ENCODE assay signal across 8 mouse cellular contexts in genomic region chr2:181497548-181497875, GRCm38 (mm10). TPM values are rescaled to one million over a fixed set of nuclear protein-coding genes. Genes with fewer than 3 reads are reported as not detected.
DNase-seq lines count a peak whose midpoint lies in the region; ATAC-seq and TF ChIP-seq lines count a peak whose summit lies in the region.

No protein-coding gene starts in this region.

- ATAC-seq in embryonic facial prominence, embryonic 13.5 days (ENCODE audit: insufficient number of reproducible peaks, insufficient read depth, low FRiP score, low TSS enrichment, low read depth): peak; percentile 45; the same call in 1 of the 2 replicates
- ATAC-seq in liver, postnatal 0 days: peak; percentile 76
- ATAC-seq in neural tube, embryonic 14.5 days (ENCODE audit: low read depth): peak; percentile 58

- H3K4me1 ChIP-seq in embryonic facial prominence, embryonic 13.5 days: peaks cover 12% of the 10 kb centered on the region
- no peaks in the 10 kb centered on the region for H3K4me1 ChIP-seq in kidney, adult 2 months (ENCODE audit: control insufficient read depth, insufficient read depth, low read length)
- H3K4me1 ChIP-seq in liver, postnatal 0 days (ENCODE audit: insufficient read depth): peaks cover 14% of the 10 kb centered on the region
- peaks cover 12% of the 10 kb centered on the region for H3K4me1 ChIP-seq in neural tube, embryonic 14.5 days (ENCODE audit: control insufficient read depth, insufficient read depth, low read length)

- peak; percentile 81 for DNase-seq in 416B (ENCODE audit: low read depth)
- DNase-seq in NIH3T3 (ENCODE audit: low read depth): peak; percentile 89
- peak; percentile 66 for DNase-seq in heart, adult 8-10 months (ENCODE audit: low spot score)
- peak; percentile 81 for DNase-seq in kidney, adult 2 months
- peak; percentile 84 for DNase-seq in liver, postnatal 0 days
- DNase-seq in thymus, postnatal 0 days (ENCODE audit: low spot score): peak; percentile 48

- TF ChIP-seq CTCF in kidney, adult 2 months (conservative IDR thresholded peaks at IDR 0.05; ENCODE audit: insufficient read depth, insufficient read length, low read depth, low read length): no peak
- TF ChIP-seq CTCF in liver, postnatal 0 days (IDR thresholded peaks at IDR 0.05; ENCODE audit: low read depth): no peak

- no peaks in the 10 kb centered on the region for H3K27me3 ChIP-seq in embryonic facial prominence, embryonic 13.5 days
- no peaks in the 10 kb centered on the region for H3K27me3 ChIP-seq in kidney, adult 2 months (replicated peaks; ENCODE audit: control insufficient read depth, insufficient read depth, low read length)
- no peaks in the 10 kb centered on the region for H3K27me3 ChIP-seq in liver, postnatal 0 days (ENCODE audit: insufficient read depth, low read length)
- no peaks in the 10 kb centered on the region for H3K27me3 ChIP-seq in neural tube, embryonic 14.5 days (ENCODE audit: control insufficient read depth, insufficient read depth, low read length)

- peak overlapping the region; percentile 92 for H3K4me2 ChIP-seq in embryonic facial prominence, embryonic 13.5 days
- peak overlapping the region; percentile 96 for H3K4me2 ChIP-seq in liver, postnatal 0 days (ENCODE audit: low read depth, low read length)
- peak overlapping the region; percentile 99 for H3K4me2 ChIP-seq in neural tube, embryonic 14.5 days (ENCODE audit: low read depth, low read length)

- peak overlapping the region; percentile 93 for H3K27ac ChIP-seq in embryonic facial prominence, embryonic 13.5 days
- H3K27ac ChIP-seq in kidney, adult 2 months (ENCODE audit: insufficient read depth, low read depth, low read length): peak overlapping the region; percentile 91
- H3K27ac ChIP-seq in liver, postnatal 0 days (ENCODE audit: low read depth): peak overlapping the region; percentile 100
- peak overlapping the region; percentile 86 for H3K27ac ChIP-seq in neural tube, embryonic 14.5 days (ENCODE audit: low read depth, low read length)

- H3K9me3 ChIP-seq in embryonic facial prominence, embryonic 13.5 days: no peaks in the 10 kb centered on the region
- no peaks in the 10 kb centered on the region for H3K9me3 ChIP-seq in liver, postnatal 0 days (ENCODE audit: low read length)
- no peaks in the 10 kb centered on the region for H3K9me3 ChIP-seq in neural tube, embryonic 14.5 days (ENCODE audit: control insufficient read depth, low read length)

- peak overlapping the region; percentile 97 for H3K9ac ChIP-seq in embryonic facial prominence, embryonic 13.5 days
- peak overlapping the region; percentile 97 for H3K9ac ChIP-seq in liver, postnatal 0 days (replicated peaks)
- peak overlapping the region; percentile 89 for H3K9ac ChIP-seq in neural tube, embryonic 14.5 days (replicated peaks; ENCODE audit: low read depth, low read length)

- 1% methylated on average over 12 of the region's 12 CpGs for WGBS in embryonic facial prominence, embryonic 13.5 days
- WGBS in kidney, adult 2 months: 0% methylated on average over 12 of the region's 12 CpGs
- 0% methylated on average over 12 of the region's 12 CpGs for WGBS in liver, postnatal 0 days (ENCODE audit: insufficient replicate concordance)
- WGBS in neural tube, embryonic 14.5 days: under 1% methylated on average over 12 of the region's 12 CpGs

- TF ChIP-seq EP300 in liver, postnatal 0 days (IDR thresholded peaks at IDR 0.05; ENCODE audit: low read depth): no peak

- TF ChIP-seq POLR2A in kidney, adult 2 months (IDR thresholded peaks at IDR 0.05; ENCODE audit: low read depth, low read length): no peak

- peaks cover 35% of the 10 kb centered on the region for H3K36me3 ChIP-seq in embryonic facial prominence, embryonic 13.5 days
- H3K36me3 ChIP-seq in kidney, adult 2 months (ENCODE audit: control insufficient read depth, insufficient read depth, low read length): peaks cover 4% of the 10 kb centered on the region; the same call in 1 of the 2 replicates
- H3K36me3 ChIP-seq in liver, postnatal 0 days (replicated peaks; ENCODE audit: insufficient read depth, low read length): peaks cover 34% of the 10 kb centered on the region
- peaks cover 21% of the 10 kb centered on the region for H3K36me3 ChIP-seq in neural tube, embryonic 14.5 days (ENCODE audit: control insufficient read depth, insufficient read depth, low read length)

- peak overlapping the region; percentile 90 for H3K4me3 ChIP-seq in embryonic facial prominence, embryonic 13.5 days
- peak overlapping the region; percentile 90 for H3K4me3 ChIP-seq in kidney, adult 2 months (ENCODE audit: insufficient read depth, low read depth, low read length)
- peak overlapping the region; percentile 95 for H3K4me3 ChIP-seq in liver, postnatal 0 days (ENCODE audit: low read depth, low read length)
- H3K4me3 ChIP-seq in neural tube, embryonic 14.5 days (ENCODE audit: low read depth, low read length): peak overlapping the region; percentile 93

RNA-seq across cellular contexts. Expression of gene Tpd52l2, which starts 0.6 kb away (rescaled TPM):
- polyA plus RNA-seq in embryonic facial prominence, embryonic 13.5 days (2015; fragmentation: Nextera tagmentation; extraction: Ambion mirVana): 156 and 168 TPM in 2 replicates
- total RNA-seq in heart, adult 8-10 months (2022): 10 to 100 TPM; 65.6 to 72.6 (median 66.5) TPM
- 35.2 and 41.5 TPM in 2 replicates for polyA plus RNA-seq in kidney, adult 2 months (2012; rRNA removed)
- polyA plus RNA-seq in liver, postnatal 0 days (2015; fragmentation: Nextera tagmentation; extraction: Ambion mirVana): 51.8 and 52.5 TPM in 2 replicates
- 116 and 120 TPM in 2 replicates for polyA plus RNA-seq in neural tube, embryonic 14.5 days (2014; fragmentation: Nextera tagmentation; extraction: Ambion mirVana)
- 118 and 124 TPM in 2 replicates for polyA plus RNA-seq in thymus, postnatal 0 days (2015; fragmentation: Nextera tagmentation; extraction: Ambion mirVana)

RNA-seq across cellular contexts. Expression of gene Abhd16b, which starts 4.5 kb away (rescaled TPM):
- polyA plus RNA-seq in embryonic facial prominence, embryonic 13.5 days (2015; fragmentation: Nextera tagmentation; extraction: Ambion mirVana): 0.11 and 0.14 TPM in 2 replicates
- total RNA-seq in heart, adult 8-10 months (2022): not detected
- polyA plus RNA-seq in kidney, adult 2 months (2012; rRNA removed): not detected in 2 replicates
- polyA plus RNA-seq in liver, postnatal 0 days (2015; fragmentation: Nextera tagmentation; extraction: Ambion mirVana): 0.06 and 0.08 TPM in 2 replicates
- polyA plus RNA-seq in neural tube, embryonic 14.5 days (2014; fragmentation: Nextera tagmentation; extraction: Ambion mirVana): not detected in 2 replicates
- polyA plus RNA-seq in thymus, postnatal 0 days (2015; fragmentation: Nextera tagmentation; extraction: Ambion mirVana): 0.14 TPM in 1 of 2 replicates, not detected in the other

RNA-seq across cellular contexts. Expression of gene Dnajc5, which starts 22.8 kb away (rescaled TPM):
- 97.2 and 101 TPM in 2 replicates for polyA plus RNA-seq in embryonic facial prominence, embryonic 13.5 days (2015; fragmentation: Nextera tagmentation; extraction: Ambion mirVana)
- 10 to 100 TPM; 57.8 to 71.4 (median 65.0) TPM for total RNA-seq in heart, adult 8-10 months (2022)
- 55.5 and 65.1 TPM in 2 replicates for polyA plus RNA-seq in kidney, adult 2 months (2012; rRNA removed)
- 20.5 and 24.7 TPM in 2 replicates for polyA plus RNA-seq in liver, postnatal 0 days (2015; fragmentation: Nextera tagmentation; extraction: Ambion mirVana)
- polyA plus RNA-seq in neural tube, embryonic 14.5 days (2014; fragmentation: Nextera tagmentation; extraction: Ambion mirVana): 245 and 250 TPM in 2 replicates
- 76.1 and 86.7 TPM in 2 replicates for polyA plus RNA-seq in thymus, postnatal 0 days (2015; fragmentation: Nextera tagmentation; extraction: Ambion mirVana)

RNA-seq across cellular contexts. Expression of gene Zbtb46, which starts 38.3 kb away (rescaled TPM):
- polyA plus RNA-seq in embryonic facial prominence, embryonic 13.5 days (2015; fragmentation: Nextera tagmentation; extraction: Ambion mirVana): 3.6 and 3.8 TPM in 2 replicates
- 10 to 100 TPM in 2 of 4 experiments, 1 to 10 TPM in 2; 8.9 to 11.5 (median 10.5) TPM for total RNA-seq in heart, adult 8-10 months (2022)
- polyA plus RNA-seq in kidney, adult 2 months (2012; rRNA removed): 7.7 and 8.0 TPM in 2 replicates
- polyA plus RNA-seq in liver, postnatal 0 days (2015; fragmentation: Nextera tagmentation; extraction: Ambion mirVana): 3.0 and 3.5 TPM in 2 replicates
- polyA plus RNA-seq in neural tube, embryonic 14.5 days (2014; fragmentation: Nextera tagmentation; extraction: Ambion mirVana): 18.2 and 22.8 TPM in 2 replicates
- 2.4 and 2.8 TPM in 2 replicates for polyA plus RNA-seq in thymus, postnatal 0 days (2015; fragmentation: Nextera tagmentation; extraction: Ambion mirVana)

Comparison
In these comparisons a context has a peak if more than half of its experiments do, and no peak if none do; other contexts are left out.
1. Peak in every context shown above with its lines: DNase-seq, ATAC-seq, H3K4me3 ChIP-seq and H3K27ac ChIP-seq.